Mouse (Mus musculus) embryonic fibroblast, embryonic 13.5 days (primary cell): ENCODE data around the gene Entpd2.

Source experiments
- CTCF ChIP-seq: IDR thresholded peaks from 2 replicates; pipeline ENCODE4 v1.5.1; 2011; ENCODE audit warnings: mild to moderate bottlenecking, control low read depth, low read length, moderate library complexity, borderline replicate concordance; ENCODE audit not compliant: insufficient read depth
- POLR2A ChIP-seq: IDR thresholded peaks from 2 replicates; pipeline ENCODE4 v1.6.1; 2011; ENCODE audit warnings: low read depth, mild to moderate bottlenecking, control low read depth, low read length, moderate library complexity

GRCm38 (mm10) chr2:25434292-25434691 is 38.6 kb downstream of the Entpd2 start:
- TF ChIP-seq CTCF (no peak), POLR2A (no peak)
